Mouse (Mus musculus) hindbrain, embryonic 15.5 days (tissue): ENCODE measurements at regions not wholly inside any gene's neighbourhood (a gene's known extent, or its start where the extent isn't known, plus 50 kb on each side); places are given as distances from the start of the nearest gene placed in this dataset.

Source experiments
- ATAC-seq: fragments of 200-750 bp; cut with Nextera tagmentation; 2 replicates; pipeline ENCODE4 v1.8.0; 2017; ENCODE audit warnings: low read depth, moderate number of reproducible peaks, moderate TSS enrichment; ENCODE audit not compliant: low FRiP score
- H3K27ac ChIP-seq: fragments of 300-500 bp; sonication (generic); replicated peaks from 2 replicates; pipeline ENCODE4 v1.5.1; 2015; ENCODE audit warnings: mild to moderate bottlenecking, inconsistent platforms
- H3K27me3 ChIP-seq: fragments of 300-500 bp; sonication (generic); 2 replicates; pipeline ENCODE4 v1.6.1; 2015; ENCODE audit warnings: control low read depth, inconsistent platforms
- H3K36me3 ChIP-seq: fragments of 300-500 bp; sonication (generic); 2 replicates; pipeline ENCODE4 v1.6.1; 2015; ENCODE audit warnings: control low read depth, inconsistent platforms
- H3K4me1 ChIP-seq: fragments of 300-500 bp; sonication (generic); replicated peaks from 2 replicates; pipeline ENCODE4 v1.6.1; 2015; ENCODE audit warnings: control low read depth, inconsistent platforms
- H3K4me2 ChIP-seq: fragments of 300-500 bp; sonication (generic); 2 replicates; pipeline ENCODE4 v1.6.1; 2015; ENCODE audit warnings: moderate library complexity, mild to moderate bottlenecking, inconsistent platforms
- H3K4me3 ChIP-seq: fragments of 300-500 bp; sonication (generic); 2 replicates; pipeline ENCODE4 v1.5.1; 2015; ENCODE audit warnings: mild to moderate bottlenecking, inconsistent platforms
- H3K9ac ChIP-seq: fragments of 300-500 bp; sonication (generic); 2 replicates; pipeline ENCODE4 v1.6.1; 2015; ENCODE audit warnings: inconsistent platforms
- H3K9me3 ChIP-seq: fragments of 300-500 bp; sonication (generic); 2 replicates; pipeline ENCODE4 v1.6.1; 2016; ENCODE audit warnings: control low read depth, inconsistent platforms
- WGBS: fragments of 180-500 bp; shearing (Covaris S2); methylation state at CpG from one replicate; pipeline ENCODE4 v1.1.7; 2015; 5-methylcytosine and 5-hydroxymethylcytosine counted together

DNA sequence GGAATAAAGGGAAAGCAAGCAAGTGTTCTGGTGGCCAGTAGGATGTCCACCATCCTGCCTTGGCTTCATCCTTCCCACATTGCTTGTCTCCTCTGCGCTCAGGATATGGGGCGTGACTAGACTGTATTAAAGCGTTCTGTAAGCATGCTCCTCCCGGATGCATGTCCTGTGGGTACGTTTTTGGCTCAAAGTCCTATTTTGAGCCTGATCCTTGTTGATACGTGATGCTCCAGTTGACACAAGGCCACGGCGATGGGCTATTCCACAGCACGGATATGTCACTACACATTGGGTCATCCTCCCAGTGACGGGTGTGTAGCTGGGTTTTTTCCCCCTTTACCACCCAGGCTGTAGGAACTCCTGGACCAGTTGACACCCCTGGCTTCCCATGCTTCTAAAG lies 110.6 kb downstream of the Mn1 start:
- H3K9ac ChIP-seq = no peak overlapping the region
- no peaks in the 10 kb centered on the region for H3K9me3 ChIP-seq
- H3K4me3 ChIP-seq = no peak overlapping the region
- H3K36me3 ChIP-seq = no peaks in the 10 kb centered on the region
- ATAC-seq = no peak
- no peak overlapping the region for H3K27ac ChIP-seq
- WGBS = 78% methylated on average over 10 of the region's 10 CpGs
- H3K4me1 ChIP-seq = peaks cover 20% of the 10 kb centered on the region
- H3K27me3 ChIP-seq = no peaks in the 10 kb centered on the region
- no peak overlapping the region for H3K4me2 ChIP-seq

DNA sequence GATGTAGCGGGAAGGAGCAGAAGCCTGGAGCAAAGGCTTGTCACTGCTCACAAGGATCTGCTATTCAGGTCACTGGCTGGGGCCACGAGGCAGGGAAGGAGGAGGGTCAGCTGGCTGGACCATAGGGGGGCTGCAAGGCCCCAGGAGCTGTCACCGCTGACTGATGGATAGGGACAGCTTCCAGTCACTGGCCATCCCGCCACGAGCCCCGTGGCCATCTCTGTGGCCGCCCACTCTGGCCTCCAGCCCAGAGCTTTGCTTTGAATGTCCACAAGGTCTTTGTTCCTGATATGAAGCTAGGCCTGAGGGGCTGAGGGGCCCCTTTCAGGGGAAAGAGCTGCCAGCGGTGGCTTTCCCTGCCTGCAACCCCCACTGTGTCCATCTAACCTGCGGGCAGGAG lies 111.9 kb downstream of the Mn1 start:
- H3K9me3 ChIP-seq = no peaks in the 10 kb centered on the region
- no peak overlapping the region for H3K9ac ChIP-seq
- H3K27ac ChIP-seq = peak overlapping the region; percentile 9; the same call in 1 of the 2 replicates
- H3K27me3 ChIP-seq = no peaks in the 10 kb centered on the region
- H3K4me3 ChIP-seq = no peak overlapping the region
- ATAC-seq = peak; percentile 73
- H3K4me1 ChIP-seq = peaks cover 20% of the 10 kb centered on the region
- 15% methylated on average over 9 of the region's 9 CpGs for WGBS
- no peaks in the 10 kb centered on the region for H3K36me3 ChIP-seq
- H3K4me2 ChIP-seq = no peak overlapping the region

DNA sequence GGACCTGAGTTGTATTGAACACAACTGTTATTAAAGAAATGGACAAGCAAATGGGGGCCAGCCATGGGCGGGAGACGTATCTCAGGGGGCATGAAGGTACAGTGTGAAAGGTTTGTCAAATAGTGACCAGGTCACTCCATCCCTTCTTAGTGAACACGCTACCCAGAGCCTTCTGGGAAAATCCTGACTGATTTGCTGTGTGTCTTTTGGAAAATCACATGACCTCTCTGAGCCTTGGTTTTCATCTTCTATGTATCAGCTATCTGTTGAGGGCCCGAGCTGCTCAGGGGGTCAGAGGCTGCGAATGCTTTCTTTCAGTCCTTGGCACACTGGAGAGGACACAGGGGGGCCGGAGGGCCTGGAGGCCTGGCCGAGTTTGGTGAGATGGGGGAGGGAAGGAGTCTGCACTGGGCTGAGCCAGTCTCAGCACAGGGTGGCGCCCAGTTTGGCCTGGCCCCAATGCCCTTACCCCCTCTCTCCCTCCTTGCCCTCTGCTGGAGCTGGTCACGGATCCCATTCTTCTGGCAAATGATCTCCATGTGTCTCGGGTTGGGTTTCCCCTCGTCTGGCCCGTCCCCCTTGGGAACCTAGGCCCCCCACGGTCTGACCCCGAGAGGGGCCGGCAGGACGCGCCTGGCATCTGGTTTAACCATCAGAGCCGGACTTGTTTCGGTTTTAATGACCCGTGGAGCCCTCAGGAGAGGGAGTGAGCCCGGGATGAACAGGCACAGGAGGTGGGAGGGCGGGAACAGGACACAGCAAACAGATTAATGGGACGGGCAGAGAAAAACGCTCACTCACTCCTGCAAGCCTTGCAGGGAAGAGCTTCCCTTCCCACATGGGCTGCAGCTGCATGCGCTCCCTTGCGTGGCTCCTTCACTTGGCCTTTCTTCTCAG lies 113.7 kb downstream of the Mn1 start:
- Histone ChIP-seq H3K27me3 (no peaks in the 10 kb centered on the region), H3K9ac (no peak overlapping the region), H3K4me1 (peaks cover 28% of the 10 kb centered on the region), H3K36me3 (no peaks in the 10 kb centered on the region), H3K9me3 (no peaks in the 10 kb centered on the region), H3K4me2 (no peak overlapping the region), H3K27ac (no peak overlapping the region), H3K4me3 (no peak overlapping the region)
- 14% methylated on average over 25 of the region's 26 CpGs for WGBS
- ATAC-seq = no peak

DNA sequence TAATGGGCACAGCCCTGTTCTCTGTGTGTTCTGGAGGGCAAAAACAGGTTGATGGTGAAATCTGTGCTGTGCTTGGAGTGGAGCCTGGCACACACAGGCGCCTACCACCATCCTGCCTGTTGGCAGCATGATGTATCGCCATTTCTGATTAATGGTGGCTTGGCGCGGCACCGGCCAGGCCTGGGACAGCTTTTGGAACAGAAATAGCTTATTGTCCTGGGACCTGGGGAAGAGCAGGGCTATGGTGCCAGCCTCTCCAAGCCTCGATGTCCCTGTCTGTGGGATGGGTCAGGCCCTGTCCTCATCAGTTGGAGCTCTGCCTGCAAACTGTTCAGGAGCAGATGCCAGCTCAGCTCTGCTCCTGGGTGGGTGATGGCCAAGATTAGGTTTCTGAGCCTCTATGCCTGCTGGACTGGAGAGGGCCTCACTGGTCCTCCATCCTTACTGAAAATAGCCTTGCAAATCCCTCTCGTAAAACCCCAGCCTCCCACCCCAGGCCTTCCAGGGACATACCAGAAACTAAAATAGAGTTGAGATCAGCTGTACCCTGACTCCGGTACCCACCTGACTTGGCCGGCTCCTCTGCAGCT lies 115.4 kb downstream of the Mn1 start:
- Histone ChIP-seq H3K36me3 (no peaks in the 10 kb centered on the region), H3K9ac (no peak overlapping the region), H3K4me3 (no peak overlapping the region), H3K9me3 (no peaks in the 10 kb centered on the region), H3K27me3 (no peaks in the 10 kb centered on the region), H3K4me2 (no peak overlapping the region), H3K4me1 (peaks cover 31% of the 10 kb centered on the region), H3K27ac (no peak overlapping the region)
- WGBS = 62% methylated on average over 9 of the region's 9 CpGs
- no peak for ATAC-seq

DNA sequence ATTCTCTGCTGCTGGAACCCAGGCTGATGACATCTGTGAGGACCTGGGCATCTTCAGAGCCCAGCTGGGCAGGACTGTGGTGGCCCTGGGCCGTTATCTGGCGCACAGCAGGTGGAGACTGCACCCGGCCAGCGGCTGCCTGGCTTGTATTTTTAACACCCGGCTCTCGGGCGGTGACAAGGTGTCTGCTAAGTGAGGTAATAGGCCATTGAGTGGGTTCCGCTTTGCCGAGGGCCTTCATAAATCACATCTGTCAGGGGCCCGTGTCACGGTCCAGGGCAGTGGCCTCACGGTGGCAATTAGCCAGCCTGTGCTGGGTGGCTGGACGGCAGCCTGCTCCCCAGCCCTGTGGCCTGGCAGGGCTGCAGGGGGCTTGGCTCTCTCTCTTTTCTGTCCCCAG lies 118.8 kb downstream of the Mn1 start:
- Histone ChIP-seq H3K4me2 (no peak overlapping the region), H3K36me3 (no peaks in the 10 kb centered on the region), H3K4me3 (no peak overlapping the region), H3K27me3 (no peaks in the 10 kb centered on the region), H3K9ac (no peak overlapping the region; the same call in 1 of the 2 replicates), H3K9me3 (no peaks in the 10 kb centered on the region), H3K27ac (no peak overlapping the region), H3K4me1 (peaks cover 17% of the 10 kb centered on the region)
- 12% methylated on average over 13 of the region's 13 CpGs for WGBS
- ATAC-seq = no peak

DNA sequence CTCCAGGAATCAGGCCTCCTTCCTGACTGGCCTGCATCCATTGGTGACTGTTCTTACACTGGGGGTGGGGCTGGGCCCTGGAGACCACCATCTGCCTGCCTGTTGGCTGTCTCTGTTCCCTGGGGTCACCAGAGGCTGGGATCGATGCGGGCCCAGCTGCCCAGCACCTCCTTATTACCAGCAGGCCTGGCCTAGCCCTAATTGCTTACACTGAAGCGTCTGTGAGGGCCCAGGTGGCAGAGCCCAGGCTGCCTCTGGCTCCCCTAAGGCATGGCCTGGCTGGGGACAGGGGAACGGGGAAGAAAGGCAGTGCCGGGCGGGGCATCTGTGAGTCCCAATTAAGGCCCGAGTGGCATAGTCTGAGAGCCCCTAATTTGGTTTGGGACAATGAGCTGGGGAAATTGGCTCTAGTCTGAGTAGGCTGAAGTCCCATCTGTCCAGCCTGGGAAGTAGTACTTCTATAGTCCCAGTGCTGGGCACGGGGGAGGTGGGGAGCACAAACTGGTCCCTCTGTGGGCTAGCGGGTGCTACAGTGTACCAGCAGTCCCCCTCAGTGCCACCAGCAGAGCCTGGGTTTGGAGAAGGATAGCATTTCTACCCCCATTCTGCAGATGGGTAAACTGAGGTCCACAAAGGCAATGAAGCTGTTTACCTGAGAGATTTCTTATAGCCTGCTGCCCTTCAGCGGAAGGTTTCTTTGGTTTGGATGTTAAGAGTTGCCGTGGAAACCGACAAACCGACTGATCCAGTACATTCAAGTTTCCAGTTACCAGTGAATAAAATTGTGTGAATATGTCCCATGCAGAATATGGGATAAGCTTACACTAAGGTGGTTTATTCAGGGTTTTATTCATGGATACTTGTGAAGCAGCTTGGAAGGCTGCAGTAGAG lies 121.6 kb downstream of the Mn1 start:
- 43% methylated on average over 13 of the region's 13 CpGs for WGBS
- no peak overlapping the region for H3K9ac ChIP-seq
- no peak overlapping the region for H3K27ac ChIP-seq
- H3K36me3 ChIP-seq = no peaks in the 10 kb centered on the region
- H3K4me3 ChIP-seq = no peak overlapping the region
- ATAC-seq = 0 out of 2 replicates have a peak, but pooled peaks have one; percentile 52
- H3K27me3 ChIP-seq = no peaks in the 10 kb centered on the region
- H3K9me3 ChIP-seq = no peaks in the 10 kb centered on the region
- H3K4me1 ChIP-seq = peaks cover 11% of the 10 kb centered on the region
- no peak overlapping the region for H3K4me2 ChIP-seq

DNA sequence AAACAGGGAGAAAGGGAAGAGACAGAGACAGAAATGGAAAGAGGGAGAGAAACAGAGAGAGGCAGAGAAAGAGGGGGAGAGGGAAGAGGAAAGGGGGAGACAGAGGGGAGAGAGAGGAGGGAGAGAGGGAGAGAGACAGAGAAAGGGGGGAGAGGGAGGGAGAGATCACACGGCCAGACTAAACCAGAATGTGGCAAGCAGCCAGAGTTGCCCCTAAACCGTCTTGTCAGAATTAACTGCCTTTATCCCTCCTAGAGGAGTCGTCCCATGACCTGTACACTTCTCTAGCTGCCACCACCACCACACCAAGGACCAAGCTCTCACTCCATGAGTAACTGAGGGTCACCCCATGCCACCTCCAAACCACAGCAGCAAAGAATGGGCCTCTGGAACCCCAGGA lies 123.3 kb downstream of the Mn1 start:
- H3K4me1 ChIP-seq = peaks cover 7% of the 10 kb centered on the region
- H3K36me3 ChIP-seq = no peaks in the 10 kb centered on the region
- WGBS = 16% methylated on average over 2 of the region's 3 CpGs
- H3K4me3 ChIP-seq = no peak overlapping the region
- no peak for ATAC-seq
- no peak overlapping the region for H3K27ac ChIP-seq
- H3K9me3 ChIP-seq = no peaks in the 10 kb centered on the region
- H3K9ac ChIP-seq = no peak overlapping the region
- no peaks in the 10 kb centered on the region for H3K27me3 ChIP-seq
- no peak overlapping the region for H3K4me2 ChIP-seq

DNA sequence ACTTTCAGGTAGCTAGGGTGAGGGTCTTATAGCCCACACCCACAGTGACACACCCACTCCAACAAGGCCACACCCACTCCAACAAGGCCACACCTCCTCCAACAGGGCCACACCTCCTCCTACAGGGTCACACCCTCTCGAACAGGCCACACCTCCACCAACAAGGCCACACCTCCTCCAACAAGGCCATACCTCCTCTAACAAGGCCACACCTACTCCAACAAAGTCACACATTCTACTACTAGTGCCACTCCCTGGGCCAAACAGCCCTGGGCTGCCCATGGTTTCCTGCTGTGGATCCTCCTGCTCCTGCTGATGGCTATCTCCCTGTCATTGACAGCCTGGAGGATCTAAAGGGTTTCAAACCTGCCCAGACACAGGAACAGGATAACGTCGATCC lies 124.9 kb downstream of the Mn1 start:
- 83% methylated on average over 3 of the region's 3 CpGs for WGBS
- Histone ChIP-seq H3K4me1 (no peaks in the 10 kb centered on the region), H3K9ac (no peak overlapping the region), H3K4me2 (no peak overlapping the region), H3K27ac (no peak overlapping the region), H3K36me3 (no peaks in the 10 kb centered on the region), H3K4me3 (no peak overlapping the region), H3K9me3 (no peaks in the 10 kb centered on the region), H3K27me3 (no peaks in the 10 kb centered on the region)
- no peak for ATAC-seq

DNA sequence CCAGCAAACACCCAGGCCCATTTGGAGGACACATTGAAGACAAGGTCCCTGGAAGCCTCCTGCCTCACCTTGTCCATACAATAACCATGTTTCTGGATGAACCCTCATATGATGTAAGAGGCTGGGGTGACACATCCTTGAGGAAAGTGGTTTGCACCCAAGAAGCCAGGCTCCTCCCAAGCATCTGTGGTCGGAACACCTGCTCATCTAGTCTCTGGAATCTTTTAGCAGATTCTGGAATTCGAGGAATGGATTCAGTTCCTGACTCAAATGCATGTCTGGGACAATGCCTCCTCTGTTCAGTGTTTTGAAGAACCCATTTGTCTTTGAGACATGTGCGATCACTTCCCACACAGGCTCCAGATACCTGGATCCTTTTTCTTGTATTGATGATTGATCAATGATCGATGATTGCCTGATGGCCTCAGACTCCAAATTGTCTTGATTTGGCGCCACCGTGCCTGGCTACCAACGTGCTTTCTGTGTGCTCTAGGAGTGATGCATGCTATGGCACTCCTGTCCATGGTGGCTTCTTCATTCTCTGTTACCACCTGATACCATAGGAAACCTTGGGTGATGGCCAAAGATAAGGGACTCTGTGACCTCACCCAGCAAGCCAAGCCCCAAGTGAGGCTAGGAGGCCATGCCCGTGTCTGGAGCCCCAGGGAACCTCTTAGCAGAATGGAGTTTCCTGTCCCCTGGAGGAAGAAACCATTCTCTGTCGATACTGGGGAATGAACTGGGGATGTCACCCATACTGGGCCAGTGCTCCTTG lies 126.7 kb downstream of the Mn1 start:
- no peak overlapping the region for H3K9ac ChIP-seq
- no peak overlapping the region for H3K27ac ChIP-seq
- no peaks in the 10 kb centered on the region for H3K4me1 ChIP-seq
- no peaks in the 10 kb centered on the region for H3K9me3 ChIP-seq
- H3K4me3 ChIP-seq = no peak overlapping the region
- no peak for ATAC-seq
- no peak overlapping the region for H3K4me2 ChIP-seq
- H3K27me3 ChIP-seq = no peaks in the 10 kb centered on the region; the same call in 1 of the 2 replicates
- H3K36me3 ChIP-seq = no peaks in the 10 kb centered on the region
- 83% methylated on average over 9 of the region's 9 CpGs for WGBS

DNA sequence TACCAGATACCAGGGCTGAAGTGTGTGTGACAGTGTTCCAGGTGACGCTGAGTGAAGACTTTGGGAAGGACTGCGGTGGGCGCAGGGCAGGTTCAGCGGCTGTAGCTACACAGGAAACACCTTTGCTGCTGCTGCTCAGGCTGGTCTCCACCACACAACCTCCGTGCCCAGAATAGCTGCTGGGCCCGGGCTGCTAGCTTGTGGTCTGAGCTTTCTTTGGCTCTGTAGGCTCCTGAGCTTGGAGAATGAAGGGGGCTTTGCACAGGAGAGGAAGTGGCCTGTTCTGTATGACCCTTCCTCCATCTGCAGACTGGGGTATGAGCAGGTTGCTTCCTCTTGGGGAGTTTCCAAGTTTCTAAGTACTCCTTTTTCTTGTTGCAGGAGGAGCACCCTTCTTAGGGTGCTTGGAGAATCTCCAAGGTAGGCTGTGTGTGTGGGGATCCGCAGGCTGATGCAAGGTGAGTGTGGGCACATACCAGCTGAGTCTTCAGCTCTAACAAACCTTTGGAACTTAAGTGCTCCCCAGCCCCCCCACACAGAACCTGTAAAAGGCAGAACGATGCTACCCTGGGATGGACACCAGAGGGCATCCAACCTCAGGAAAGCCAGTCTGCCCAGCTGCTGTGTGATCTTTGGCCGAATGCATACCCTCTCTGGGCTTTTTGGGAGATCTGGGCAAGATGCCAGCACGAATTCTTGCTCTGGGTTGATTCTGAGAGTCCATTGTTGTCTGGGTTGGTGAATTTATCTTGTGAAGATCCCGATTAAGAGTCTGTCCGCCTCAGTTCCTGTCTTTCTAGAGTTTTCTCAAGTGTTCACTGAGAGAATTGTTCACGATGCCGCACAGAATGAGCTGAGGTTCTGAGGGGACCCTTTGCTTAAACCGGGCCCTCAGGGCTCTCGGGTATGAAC lies 136.6 kb downstream of the Mn1 start:
- Histone ChIP-seq H3K4me3 (no peak overlapping the region), H3K9me3 (no peaks in the 10 kb centered on the region), H3K9ac (no peak overlapping the region), H3K4me2 (no peak overlapping the region), H3K27me3 (no peaks in the 10 kb centered on the region; the same call in 1 of the 2 replicates), H3K4me1 (peaks cover 19% of the 10 kb centered on the region), H3K36me3 (no peaks in the 10 kb centered on the region), H3K27ac (no peak overlapping the region)
- ATAC-seq = no peak
- WGBS = 68% methylated on average over 16 of the region's 16 CpGs
